Mouse (Mus musculus) heart, embryonic 14.5 days (tissue): ENCODE measurements around the gene Cdk12. TPM values are rescaled to one million over a fixed set of nuclear protein-coding genes. Genes with fewer than 3 reads are reported as not detected.
"Not testable (repeated sequence)": the region's sequence is repeated elsewhere in the genome, so short reads cannot be mapped to it uniquely, and the experiment has no call there.

Experiments used
- ATAC-seq: fragments of 200-750 bp; cut with Nextera tagmentation; 2 replicates; pipeline ENCODE4 v1.8.0; 2017; ENCODE audit warnings: low read depth, moderate TSS enrichment; ENCODE audit not compliant: insufficient number of reproducible peaks, insufficient read depth, low FRiP score
- H3K27ac ChIP-seq, 2 experiments: fragments of 200-500 bp in 1 of 2; fragments of 300-500 bp in 1 of 2; sonication (generic) in 1 of 2; replicated peaks in 1 of 2; 2 replicates each; pipeline ENCODE4 v1.5.1; 2012 to 2014; ENCODE audit warnings: low read depth in 2 of 2, low read length in 2 of 2, control low read depth in 1 of 2, mild to moderate bottlenecking in 1 of 2, mixed read lengths in 1 of 2; ENCODE audit not compliant: control insufficient read depth in 1 of 2, insufficient read depth in 1 of 2
- H3K27me3 ChIP-seq: fragments of 300-500 bp; sonication (generic); 2 replicates; pipeline ENCODE4 v1.6.1; 2014; ENCODE audit warnings: mild to moderate bottlenecking, low read length, control low read depth; ENCODE audit not compliant: control insufficient read depth, insufficient read depth
- H3K36me3 ChIP-seq: fragments of 300-500 bp; sonication (generic); 2 replicates; pipeline ENCODE4 v1.6.1; 2014; ENCODE audit warnings: mild to moderate bottlenecking, control low read depth, low read length, mixed read lengths; ENCODE audit not compliant: control insufficient read depth, insufficient read depth
- H3K4me1 ChIP-seq, 2 experiments: fragments of 200-500 bp in 1 of 2; fragments of 300-500 bp in 1 of 2; sonication (generic) in 1 of 2; 2 replicates each; pipeline ENCODE4 v1.6.1; 2012 to 2014; ENCODE audit warnings: low read length in 2 of 2, control low read depth in 1 of 2, mixed read lengths in 1 of 2; ENCODE audit not compliant: control insufficient read depth in 2 of 2, insufficient read depth in 2 of 2
- H3K4me2 ChIP-seq: fragments of 300-500 bp; sonication (generic); 2 replicates; pipeline ENCODE4 v1.6.1; 2014; ENCODE audit warnings: mild to moderate bottlenecking, low read length
- H3K4me3 ChIP-seq, 2 experiments: fragments of 200-500 bp in 1 of 2; fragments of 300-500 bp in 1 of 2; sonication (generic) in 1 of 2; 2 replicates each; pipeline ENCODE4 v1.5.1; 2012 to 2014; ENCODE audit warnings: low read length in 2 of 2, mild to moderate bottlenecking in 2 of 2, control low read depth in 1 of 2, low read depth in 1 of 2, moderate library complexity in 1 of 2; ENCODE audit not compliant: control insufficient read depth in 1 of 2, insufficient read depth in 1 of 2
- H3K9ac ChIP-seq: fragments of 300-500 bp; sonication (generic); 2 replicates; pipeline ENCODE4 v1.6.1; 2014; ENCODE audit warnings: mild to moderate bottlenecking, low read length
- H3K9me3 ChIP-seq: fragments of 300-500 bp; sonication (generic); 2 replicates; pipeline ENCODE4 v1.6.1; 2016; ENCODE audit warnings: low read length, control low read depth; ENCODE audit not compliant: control insufficient read depth
- WGBS: fragments of 180-500 bp; shearing (Covaris S2); extraction: QIAGEN DNeasy Blood & Tissue Kit; methylation state at CpG from one replicate; pipeline ENCODE4 v1.1.7; 2014; 5-methylcytosine and 5-hydroxymethylcytosine counted together
- polyA plus RNA-seq: library from polyadenylated mRNA; unstranded; fragments of >200 nt; fragmentation: Nextera tagmentation; extraction: Ambion mirVana; gene quantifications from 2 replicates; pipeline ENCODE4 v1.2.1, GENCODE M21; 2014

Cdk12 gene
- polyA plus RNA-seq, 1 experiment from 2014 or later, result 9.8 TPM

GRCm38 (mm10) chr11:98201791-98202640 lies 843 bp upstream of the Cdk12 start:
- Histone ChIP-seq H3K4me1 (peaks cover 0 to 6% of the 10 kb centered on the region in 2 experiments; a peak in 1 of 4 replicates), H3K27ac (peak overlapping the region; percentile 78 to 100), H3K36me3 (peaks cover 9% of the 10 kb centered on the region), H3K4me2 (peak overlapping the region; percentile 82), H3K9ac (peak overlapping the region; percentile 100), H3K4me3 (peak overlapping the region; percentile 46 to 95), H3K9me3 (no peaks in the 10 kb centered on the region), H3K27me3 (no peaks in the 10 kb centered on the region)
- WGBS, result 2% methylated on average over 27 of the region's 27 CpGs
- no peak for ATAC-seq

- WGBS, result under 1% methylated on average over 37 of the region's 37 CpGs
- H3K9ac ChIP-seq, result peak overlapping the region; percentile 100
- H3K4me2 ChIP-seq, result peak overlapping the region; percentile 84
- H3K27ac ChIP-seq, result peak overlapping the region; percentile 78 to 100
- no peaks in the 10 kb centered on the region for H3K9me3 ChIP-seq
- ATAC-seq, result peak; percentile 22; the same call in 1 of the 2 replicates
- peak overlapping the region; percentile 92 to 95 for H3K4me3 ChIP-seq
- peaks cover 0 to 6% of the 10 kb centered on the region in 2 experiments; a peak in 1 of 4 replicates for H3K4me1 ChIP-seq
- no peaks in the 10 kb centered on the region for H3K27me3 ChIP-seq
- peaks cover 23% of the 10 kb centered on the region for H3K36me3 ChIP-seq
Measured at GRCm38 (mm10) chr11:98203351-98203911, 572 bp downstream of the Cdk12 start.

GRCm38 (mm10) chr11:98203931-98204421 lies 1.1 kb downstream of the Cdk12 start:
- H3K27me3 ChIP-seq, result no peaks in the 10 kb centered on the region
- H3K9ac ChIP-seq, result peak overlapping the region; percentile 100
- H3K27ac ChIP-seq, result peak overlapping the region in 1 of 2 experiments; percentile 100; a peak in 2 of 4 replicates
- WGBS, result under 1% methylated on average over 16 of the region's 16 CpGs
- no peaks in the 10 kb centered on the region for H3K9me3 ChIP-seq
- peaks cover 0 to 6% of the 10 kb centered on the region in 2 experiments; a peak in 1 of 4 replicates for H3K4me1 ChIP-seq
- H3K4me2 ChIP-seq, result peak overlapping the region; percentile 84
- H3K4me3 ChIP-seq, result peak overlapping the region; percentile 92 to 95
- H3K36me3 ChIP-seq, result peaks cover 28% of the 10 kb centered on the region
- no peak for ATAC-seq

GRCm38 (mm10) chr11:98205463-98205862 lies 2.6 kb downstream of the Cdk12 start:
- no peak overlapping the region for H3K27ac ChIP-seq
- peaks cover 41% of the 10 kb centered on the region for H3K36me3 ChIP-seq
- H3K4me2 ChIP-seq, result peak overlapping the region; percentile 84
- H3K4me1 ChIP-seq, result peaks cover 0 to 6% of the 10 kb centered on the region in 2 experiments; a peak in 1 of 4 replicates
- no peak overlapping the region for H3K9ac ChIP-seq
- no peaks in the 10 kb centered on the region for H3K9me3 ChIP-seq
- no peaks in the 10 kb centered on the region for H3K27me3 ChIP-seq
- no peak for ATAC-seq
- H3K4me3 ChIP-seq, result peak overlapping the region in 1 of 2 experiments; percentile 95; a peak in 1 of 4 replicates

GRCm38 (mm10) chr11:98206281-98206680 lies 3.4 kb downstream of the Cdk12 start:
- H3K9ac ChIP-seq, H3K9me3 ChIP-seq, H3K27me3 ChIP-seq, ATAC-seq, H3K4me1 ChIP-seq, H3K27ac ChIP-seq: not testable (repeated sequence)
- peak overlapping the region in 1 of 2 experiments; percentile 95; a peak in 1 of 4 replicates for H3K4me3 ChIP-seq
- H3K36me3 ChIP-seq, result peaks cover 49% of the 10 kb centered on the region
- peak overlapping the region; percentile 84 for H3K4me2 ChIP-seq
- 84% methylated on average over 3 of the region's 3 CpGs for WGBS

- not testable (repeated sequence) for H3K27me3 ChIP-seq, H3K9ac ChIP-seq, H3K4me2 ChIP-seq, H3K4me3 ChIP-seq, H3K27ac ChIP-seq, H3K9me3 ChIP-seq, ATAC-seq, H3K4me1 ChIP-seq
- 84% methylated on average over 4 of the region's 5 CpGs for WGBS
- H3K36me3 ChIP-seq, result peaks cover 79% of the 10 kb centered on the region
Measured at GRCm38 (mm10) chr11:98209661-98210060, 6.8 kb downstream of the Cdk12 start.

GRCm38 (mm10) chr11:98213311-98213710 lies 10.5 kb downstream of the Cdk12 start:
- Histone ChIP-seq H3K36me3 (peaks cover 83% of the 10 kb centered on the region), H3K27ac (no peak overlapping the region), H3K4me2 (no peak overlapping the region), H3K4me1 (peaks cover 0 to 7% of the 10 kb centered on the region in 2 experiments; a peak in 1 of 4 replicates), H3K9ac (no peak overlapping the region), H3K27me3 (no peaks in the 10 kb centered on the region), H3K4me3 (no peak overlapping the region), H3K9me3 (no peaks in the 10 kb centered on the region)
- WGBS, result 81% methylated on average over 1 of the region's 1 CpGs
- ATAC-seq, result no peak
